In the genomic region with DNA sequence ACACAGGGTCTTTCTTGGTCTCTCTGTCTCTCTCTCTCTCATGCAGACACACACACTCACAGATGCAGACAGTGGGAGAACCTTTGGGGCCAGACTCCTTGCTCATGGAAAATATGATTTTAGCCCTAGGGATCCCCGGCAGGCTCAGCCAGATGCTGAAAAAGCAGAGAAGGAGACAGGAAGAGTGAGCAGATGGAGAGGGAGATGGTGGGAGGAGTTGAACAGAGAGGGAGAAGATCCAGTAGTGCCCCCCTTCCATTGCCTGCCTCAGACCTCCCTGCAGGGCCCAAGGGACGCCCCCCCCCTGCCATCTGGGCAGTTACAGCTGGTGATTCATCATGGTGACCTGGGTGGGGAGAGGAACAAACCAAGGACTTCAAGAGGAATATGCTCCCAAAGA, we compare ENCODE assay signal across 9 mouse cellular contexts. TPM values are rescaled to one million over a fixed set of nuclear protein-coding genes. Genes with fewer than 3 reads are reported as not detected.
DNase-seq lines count a peak whose midpoint lies in the region; ATAC-seq lines count a peak whose summit lies in the region.
"Had no signal": no experiment of that assay in that cellular context is flagged by ENCODE, and none has a peak within 500 bp of the region (broad histone marks: within the 10 kb centered on the region; RNA-seq: fewer than 3 reads in every experiment).

No protein-coding gene starts in this region.

- peak; percentile 52 to 64 for DNase-seq in cerebellum, postnatal 10 days
- DNase-seq in cerebellum, adult 9-11 months = no peak
- DNase-seq in 3T3-L1 (ENCODE audit: low read depth, low spot score) = peak; percentile 86
- no peak for DNase-seq in limb, embryonic 10.5 days (ENCODE audit: low spot score)
- no peak for DNase-seq in thymus, postnatal 14 days
- no peak for DNase-seq in yolk sac, embryonic 10.5 days (ENCODE audit: low spot score)
- no peak for DNase-seq in urinary bladder, postnatal 10 days (ENCODE audit: low spot score)

- H3K4me3 ChIP-seq in heart, embryonic 11.5 days (ENCODE audit: low read depth, low read length) = no peak overlapping the region
- H3K4me3 ChIP-seq in limb, embryonic 10.5 days = peak overlapping the region; percentile 89
- H3K4me3 ChIP-seq: megakaryocyte, embryonic 14.5 days had no signal

- no peaks in the 10 kb centered on the region for H3K9me3 ChIP-seq in heart, embryonic 11.5 days (replicated peaks; ENCODE audit: control insufficient read depth, low read length)
- no peaks in the 10 kb centered on the region for H3K9me3 ChIP-seq in limb, embryonic 10.5 days (replicated peaks)
- H3K9me3 ChIP-seq: megakaryocyte, embryonic 14.5 days had no signal

- peaks cover 24% of the 10 kb centered on the region for H3K36me3 ChIP-seq in heart, embryonic 11.5 days (ENCODE audit: control insufficient read depth, insufficient read depth, low read length)
- peaks cover 97% of the 10 kb centered on the region for H3K36me3 ChIP-seq in limb, embryonic 10.5 days

- WGBS in heart, embryonic 11.5 days (ENCODE audit: insufficient replicate concordance) = 50% methylated on average over 2 of the region's 2 CpGs
- WGBS in limb, embryonic 10.5 days = 51% methylated on average over 2 of the region's 2 CpGs

- peak overlapping the region; percentile 83 for H3K27ac ChIP-seq in heart, embryonic 11.5 days (ENCODE audit: low read depth, low read length)
- peak overlapping the region; percentile 85 for H3K27ac ChIP-seq in limb, embryonic 10.5 days

- peaks cover 27% of the 10 kb centered on the region for H3K4me1 ChIP-seq in heart, embryonic 11.5 days (ENCODE audit: control insufficient read depth, insufficient read depth, low read length)
- H3K4me1 ChIP-seq in limb, embryonic 10.5 days = peaks cover 71% of the 10 kb centered on the region

- ATAC-seq in heart, embryonic 11.5 days (replicated peaks; ENCODE audit: insufficient number of reproducible peaks, low FRiP score, low TSS enrichment) = no peak

- H3K4me2 ChIP-seq in heart, embryonic 11.5 days = peak overlapping the region; percentile 31; the same call in 1 of the 2 replicates

- H3K27me3 ChIP-seq in heart, embryonic 11.5 days (ENCODE audit: control insufficient read depth, insufficient read depth, low read length) = no peaks in the 10 kb centered on the region
- no peaks in the 10 kb centered on the region for H3K27me3 ChIP-seq in limb, embryonic 10.5 days (ENCODE audit: low read depth, poor library complexity, severe bottlenecking)

- no peak overlapping the region for H3K9ac ChIP-seq in heart, embryonic 11.5 days (ENCODE audit: low read depth, low read length)

RNA-seq across cellular contexts. Expression of a gene that starts 6.6 kb away (rescaled TPM):
- polyA plus RNA-seq in heart, embryonic 11.5 days (2014; fragmentation: Nextera tagmentation; extraction: Ambion mirVana) = 284 and 289 TPM in 2 replicates
- 899 and 1,008 TPM in 2 replicates for polyA plus RNA-seq in limb, embryonic 10.5 days (2016; fragmentation: Nextera tagmentation; extraction: Ambion mirVana)

RNA-seq across cellular contexts. Expression of a gene that starts 23.7 kb away (rescaled TPM):
- polyA plus RNA-seq in heart, embryonic 11.5 days (2014; fragmentation: Nextera tagmentation; extraction: Ambion mirVana) = 220 and 244 TPM in 2 replicates
- polyA plus RNA-seq in limb, embryonic 10.5 days (2016; fragmentation: Nextera tagmentation; extraction: Ambion mirVana) = 291 and 354 TPM in 2 replicates

RNA-seq across cellular contexts. Expression of a gene that starts 41.5 kb away (rescaled TPM):
- polyA plus RNA-seq in heart, embryonic 11.5 days (2014; fragmentation: Nextera tagmentation; extraction: Ambion mirVana) = 0.13 TPM in 1 of 2 replicates, not detected in the other
- polyA plus RNA-seq in limb, embryonic 10.5 days (2016; fragmentation: Nextera tagmentation; extraction: Ambion mirVana) = 0.74 and 1.4 TPM in 2 replicates

Comparison
In these comparisons a context has a peak if more than half of its experiments do, and no peak if none do; other contexts are left out.
1. DNase-seq: peak in cerebellum, postnatal 10 days (2 of 2) and 3T3-L1 (single experiment); none in cerebellum, adult 9-11 months (single experiment), limb, embryonic 10.5 days (single experiment), thymus, postnatal 14 days (single experiment), yolk sac, embryonic 10.5 days (single experiment) and urinary bladder, postnatal 10 days (single experiment).